Mouse (Mus musculus) layer of hippocampus, adult 9-10 months (tissue): ENCODE data around the gene Ak6.

Experiments
- DNase-seq: peaks from one replicate; pipeline ENCODE4 v3.0.0; 2022; ENCODE audit warnings: low spot score

Gene Ak6

GRCm38 (mm10) chr13:100669291-100670022 lies 18.7 kb downstream of the Ak6 start, which contains the start of gene Ccdc125:
Ccdc125 (plus strand) TSS chr13:100669717.
- no peak for DNase-seq

- no peak for DNase-seq
Observed at GRCm38 (mm10) chr13:100670181-100670741, 19.5 kb downstream of the Ak6 start.

- DNase-seq: no peak
Observed at GRCm38 (mm10) chr13:100675936-100676635, 25.3 kb downstream of the Ak6 start.

GRCm38 (mm10) chr13:100681615-100682014 lies 30.8 kb downstream of the Ak6 start:
- DNase-seq: no peak

GRCm38 (mm10) chr13:100682837-100683236 lies 32.1 kb downstream of the Ak6 start:
- DNase-seq: no peak

GRCm38 (mm10) chr13:100684355-100684754 lies 33.6 kb downstream of the Ak6 start:
- DNase-seq: no peak

- no peak for DNase-seq
Observed at GRCm38 (mm10) chr13:100687513-100687912, 36.7 kb downstream of the Ak6 start.

GRCm38 (mm10) chr13:100697541-100697940 lies 46.8 kb downstream of the Ak6 start:
- DNase-seq: no peak

- no peak for DNase-seq
Observed at GRCm38 (mm10) chr13:100698866-100699265, 48.1 kb downstream of the Ak6 start.

GRCm38 (mm10) chr13:100703468-100703867 lies 52.7 kb downstream of the Ak6 start:
- DNase-seq: no peak

GRCm38 (mm10) chr13:100706206-100706605 lies 55.4 kb downstream of the Ak6 start:
- no peak for DNase-seq

GRCm38 (mm10) chr13:100715467-100715866 lies 64.7 kb downstream of the Ak6 start:
- no peak for DNase-seq
